Mouse (Mus musculus) CD4-positive helper T cell, adult 2 months (primary cell): ENCODE measurements around the gene Ndufs2.
"Not testable (repeated sequence)": the region's sequence is repeated elsewhere in the genome, so short reads cannot be mapped to it uniquely, and the experiment has no call there.

ENCODE experiments used
- DNase-seq: peaks from one replicate; pipeline ENCODE4 v3.0.0-alpha.2; 2012; ENCODE audit warnings: low read depth, missing footprints, low spot score

Gene Ndufs2

GRCm38 (mm10) chr1:171256095-171256818 is 5.1 kb upstream of the Ndufs2 start:
- DNase-seq = no peak

DNA sequence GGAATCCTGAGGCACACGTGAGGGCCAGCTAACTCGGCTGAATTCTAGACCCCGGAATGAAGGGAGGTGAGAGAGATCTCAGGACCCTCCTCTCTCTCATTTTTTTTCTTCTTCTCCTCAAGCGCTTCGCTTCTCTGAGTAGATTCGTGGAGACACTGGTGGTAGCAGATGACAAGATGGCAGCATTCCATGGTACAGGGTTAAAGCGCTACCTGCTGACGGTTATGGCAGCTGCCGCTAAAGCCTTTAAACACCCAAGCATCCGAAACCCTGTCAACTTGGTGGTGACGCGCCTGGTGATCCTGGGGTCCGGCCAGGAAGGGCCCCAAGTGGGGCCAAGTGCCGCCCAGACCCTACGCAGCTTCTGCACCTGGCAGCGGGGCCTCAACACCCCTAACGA is 1.2 kb upstream of the Ndufs2 start:
- DNase-seq = no peak

DNA sequence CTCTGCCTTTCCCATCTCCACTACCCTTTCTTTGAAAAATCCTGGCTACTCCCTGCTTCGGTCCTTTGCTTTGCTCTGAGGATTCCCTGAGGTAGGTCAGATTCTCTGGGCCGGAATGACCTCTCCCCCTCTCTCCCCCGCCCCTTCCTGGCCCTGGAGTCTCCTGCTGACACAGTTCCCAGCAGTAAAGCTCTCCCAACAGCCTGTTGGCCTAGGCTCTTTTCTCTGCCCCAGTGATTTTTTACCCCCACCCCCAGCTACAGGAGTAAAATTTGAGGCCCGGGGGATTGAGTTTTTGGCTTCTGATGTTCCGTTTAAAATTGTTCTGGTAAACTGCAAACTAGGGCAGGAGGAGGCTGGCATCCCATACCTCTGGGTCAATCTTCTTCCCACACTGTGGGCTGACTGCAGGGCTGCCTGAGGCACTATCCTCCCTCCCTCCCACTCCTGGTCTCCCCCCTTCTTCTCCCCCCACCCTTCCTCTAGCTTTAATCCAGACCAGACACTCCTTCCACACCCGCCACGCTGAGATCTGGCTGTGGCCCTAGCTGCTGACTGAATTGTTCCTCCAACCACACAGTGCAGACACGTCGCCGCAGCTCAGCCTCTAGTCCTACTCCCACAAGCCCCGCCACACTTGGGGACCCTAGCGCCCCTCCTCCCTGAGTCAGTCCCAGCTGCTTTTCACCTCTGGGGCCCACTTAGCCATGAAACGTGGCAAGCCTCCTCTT is 571 bp upstream of the Ndufs2 start:
- no peak for DNase-seq

- no peak for DNase-seq
Observed at GRCm38 (mm10) chr1:171249913-171250600, 1.1 kb downstream of the Ndufs2 start, which contains the start of gene Adamts4. Adamts4 (plus strand) TSS chr1:171250421.

DNA sequence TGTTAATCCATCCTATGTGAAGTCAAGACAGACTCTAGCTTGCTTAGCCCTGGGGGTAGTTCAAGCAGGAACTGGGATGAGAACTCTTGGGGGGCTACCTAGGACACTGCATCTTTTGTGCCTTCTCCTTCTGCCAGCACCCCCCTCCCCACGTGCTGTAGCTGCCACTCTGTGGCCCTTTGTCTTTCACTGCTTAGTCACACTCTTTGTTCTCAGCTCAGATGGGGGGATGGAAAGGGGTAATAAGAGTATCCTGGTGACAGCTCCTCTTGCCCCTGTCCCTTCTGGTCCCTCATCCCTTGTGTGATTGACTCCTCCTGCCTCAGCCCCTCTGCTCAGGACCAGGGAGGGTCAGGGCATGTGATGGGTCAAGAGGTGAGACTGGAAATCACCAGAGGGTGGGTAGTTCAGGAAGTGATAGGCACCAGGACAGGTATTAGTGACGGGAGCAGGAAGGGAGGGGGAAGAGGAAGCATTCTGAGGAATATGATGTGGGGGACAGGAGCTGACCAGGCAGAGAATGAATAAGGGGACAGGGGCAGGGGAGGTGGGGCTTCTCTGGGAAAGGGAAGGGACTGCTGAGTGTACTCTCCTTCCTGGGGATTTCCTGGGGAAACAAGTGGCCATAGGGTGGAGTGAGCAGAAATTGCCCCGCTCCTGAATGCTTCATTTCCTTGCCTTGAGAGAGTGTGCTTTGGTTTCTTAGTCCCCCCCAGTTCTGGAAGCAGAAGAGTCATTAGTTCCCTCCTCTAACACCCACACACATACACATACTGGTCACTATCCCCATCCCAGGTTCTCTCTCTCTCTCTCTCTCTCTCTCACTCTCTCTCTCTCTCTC is 2.6 kb downstream of the Ndufs2 start:
- no peak for DNase-seq

GRCm38 (mm10) chr1:171247916-171248315 is 3.3 kb downstream of the Ndufs2 start:
- no peak for DNase-seq

DNA sequence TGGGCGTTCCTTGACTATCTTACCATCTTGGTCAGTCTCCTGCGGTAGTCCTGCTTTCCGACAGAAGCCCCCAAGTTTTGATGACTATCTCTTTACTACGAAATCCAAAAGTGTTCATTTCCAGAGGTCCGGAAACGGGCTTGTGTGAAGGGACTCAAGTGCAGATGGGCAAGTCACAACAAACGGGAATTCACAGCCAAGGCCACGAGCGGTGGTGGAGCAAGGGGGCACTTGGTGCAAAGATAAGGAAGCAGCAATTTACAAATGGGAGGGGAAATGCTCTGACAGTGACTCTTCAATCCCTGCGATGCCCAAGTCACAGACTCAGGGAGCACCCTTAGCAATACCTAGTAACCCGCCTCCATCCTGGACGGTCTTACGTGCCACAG is 3.7 kb downstream of the Ndufs2 start:
- DNase-seq = no peak

GRCm38 (mm10) chr1:171246709-171247452 is 4.3 kb downstream of the Ndufs2 start:
- DNase-seq = peak; percentile 98

DNA sequence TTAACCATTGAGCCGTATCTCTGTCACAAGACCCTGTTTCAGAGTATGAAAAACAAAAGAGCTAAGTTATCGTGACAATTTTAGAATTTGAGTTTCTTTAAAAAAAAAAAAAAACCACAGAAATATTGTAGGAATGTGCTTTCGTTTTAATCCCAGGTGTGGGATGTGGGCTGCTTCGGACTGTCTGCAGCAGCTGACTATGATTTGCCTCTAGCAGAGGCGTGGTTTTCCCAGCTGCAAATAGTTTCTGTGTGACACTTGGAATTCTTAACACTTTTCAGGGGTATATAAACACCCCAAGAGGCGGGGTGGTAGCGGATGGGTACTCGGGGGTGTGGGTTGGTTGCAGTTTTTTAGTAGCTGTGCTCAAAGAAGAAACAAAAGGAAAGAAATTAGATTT is 5.8 kb downstream of the Ndufs2 start:
- DNase-seq = no peak

DNA sequence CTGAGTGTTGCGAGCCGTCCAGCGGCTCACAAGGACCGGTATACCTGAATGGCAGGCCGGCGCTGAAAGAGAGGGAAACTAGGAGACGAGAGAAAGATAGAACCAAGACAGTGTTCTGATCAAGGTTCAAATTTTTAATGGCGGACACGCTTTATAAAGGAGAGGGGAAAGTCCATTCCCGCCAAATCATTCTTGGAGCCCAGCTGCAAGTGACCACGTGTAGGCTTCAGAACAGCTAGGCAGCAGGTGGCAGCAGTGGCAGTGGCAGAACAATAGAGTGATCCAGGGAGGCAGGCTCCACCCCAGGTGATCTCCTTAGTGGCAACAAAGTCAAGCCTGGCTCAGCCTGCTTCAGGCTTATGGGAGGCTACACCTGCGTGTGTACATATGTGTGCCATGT is 9.2 kb downstream of the Ndufs2 start:
- not testable (repeated sequence) for DNase-seq

DNA sequence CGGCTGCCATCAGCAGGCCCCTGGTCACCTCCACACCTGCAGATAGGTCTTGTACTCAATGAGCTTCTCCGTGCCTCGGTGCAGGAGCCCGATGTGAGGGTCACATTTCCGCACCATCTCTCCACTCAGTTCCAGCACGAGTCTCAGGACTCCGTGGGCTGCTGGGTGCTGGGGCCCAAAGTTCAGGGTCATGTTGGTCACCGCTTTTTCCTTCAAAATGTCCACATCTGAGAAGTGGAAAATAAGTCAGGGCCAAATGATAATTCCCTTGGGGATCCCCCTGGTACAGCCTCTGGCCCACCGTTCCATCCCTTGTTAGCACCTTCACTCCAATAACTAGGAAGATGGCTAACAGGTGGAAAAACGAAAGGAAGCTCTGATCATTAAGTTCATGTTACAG is 10.3 kb downstream of the Ndufs2 start:
- no peak for DNase-seq

DNA sequence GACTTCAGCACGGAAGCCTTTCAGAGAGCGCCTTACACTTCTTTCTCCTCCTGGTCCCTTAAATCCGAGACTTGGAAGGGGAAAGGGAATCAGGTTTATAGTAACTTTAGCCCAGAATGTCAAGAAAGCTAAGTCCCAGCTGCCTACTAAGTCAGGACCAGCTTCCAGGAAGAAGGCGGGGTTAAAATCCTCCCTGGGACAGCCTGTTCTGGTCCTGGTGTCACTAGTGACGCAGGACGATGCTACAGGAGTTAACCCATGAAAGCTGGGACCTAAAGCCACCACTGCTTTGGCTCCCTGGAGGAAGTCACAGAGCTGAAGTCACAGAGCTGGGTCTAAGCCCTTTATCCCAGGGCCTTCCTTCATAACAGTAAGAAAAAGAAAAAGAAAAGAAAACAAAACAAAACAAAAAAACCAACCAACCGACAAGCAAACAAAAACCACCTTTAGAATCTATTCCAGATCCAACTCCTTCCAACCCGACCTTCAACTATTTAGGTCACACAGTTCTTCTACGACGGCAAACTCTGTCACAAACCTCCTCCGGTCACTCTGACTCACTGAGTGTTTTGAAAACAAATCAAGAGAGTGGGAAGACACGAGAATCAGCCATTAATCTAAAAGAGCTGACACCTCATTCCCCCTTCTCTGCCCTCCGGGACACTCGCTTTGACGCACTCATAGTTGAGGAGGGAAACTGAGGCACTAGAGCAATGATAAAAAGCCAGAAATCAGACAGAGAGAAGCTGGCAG is 11.0 kb downstream of the Ndufs2 start:
- DNase-seq = no peak

GRCm38 (mm10) chr1:171238463-171238862 is 12.7 kb downstream of the Ndufs2 start:
- DNase-seq = peak; percentile 61

DNA sequence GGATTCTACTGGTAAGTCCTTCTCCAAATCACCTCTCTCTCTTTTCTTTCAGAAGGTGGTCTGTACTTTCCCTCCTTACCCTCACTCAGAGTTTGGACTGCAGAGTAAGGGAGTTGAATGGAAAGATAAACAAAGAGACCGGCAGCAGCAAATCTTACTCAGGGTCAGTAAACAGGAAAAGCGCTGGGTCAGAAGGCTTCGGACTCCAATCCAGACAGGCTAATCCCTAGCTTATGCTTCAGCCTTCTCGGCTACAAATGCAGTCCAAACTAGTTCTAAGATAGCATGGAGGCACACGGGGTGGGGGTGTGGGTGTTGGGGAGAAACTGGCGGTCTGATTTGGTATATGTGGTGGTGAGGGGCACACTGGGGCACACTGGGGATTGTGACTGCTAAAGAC is 13.8 kb downstream of the Ndufs2 start:
- DNase-seq = no peak

GRCm38 (mm10) chr1:171235791-171236190 is 15.4 kb downstream of the Ndufs2 start:
- no peak for DNase-seq

GRCm38 (mm10) chr1:171234538-171234937 is 16.6 kb downstream of the Ndufs2 start:
- no peak for DNase-seq

- no peak for DNase-seq
Observed at GRCm38 (mm10) chr1:171234126-171234525, 17.1 kb downstream of the Ndufs2 start, which contains the start of gene Fcer1g. Fcer1g (minus strand) TSS chr1:171234365.

DNA sequence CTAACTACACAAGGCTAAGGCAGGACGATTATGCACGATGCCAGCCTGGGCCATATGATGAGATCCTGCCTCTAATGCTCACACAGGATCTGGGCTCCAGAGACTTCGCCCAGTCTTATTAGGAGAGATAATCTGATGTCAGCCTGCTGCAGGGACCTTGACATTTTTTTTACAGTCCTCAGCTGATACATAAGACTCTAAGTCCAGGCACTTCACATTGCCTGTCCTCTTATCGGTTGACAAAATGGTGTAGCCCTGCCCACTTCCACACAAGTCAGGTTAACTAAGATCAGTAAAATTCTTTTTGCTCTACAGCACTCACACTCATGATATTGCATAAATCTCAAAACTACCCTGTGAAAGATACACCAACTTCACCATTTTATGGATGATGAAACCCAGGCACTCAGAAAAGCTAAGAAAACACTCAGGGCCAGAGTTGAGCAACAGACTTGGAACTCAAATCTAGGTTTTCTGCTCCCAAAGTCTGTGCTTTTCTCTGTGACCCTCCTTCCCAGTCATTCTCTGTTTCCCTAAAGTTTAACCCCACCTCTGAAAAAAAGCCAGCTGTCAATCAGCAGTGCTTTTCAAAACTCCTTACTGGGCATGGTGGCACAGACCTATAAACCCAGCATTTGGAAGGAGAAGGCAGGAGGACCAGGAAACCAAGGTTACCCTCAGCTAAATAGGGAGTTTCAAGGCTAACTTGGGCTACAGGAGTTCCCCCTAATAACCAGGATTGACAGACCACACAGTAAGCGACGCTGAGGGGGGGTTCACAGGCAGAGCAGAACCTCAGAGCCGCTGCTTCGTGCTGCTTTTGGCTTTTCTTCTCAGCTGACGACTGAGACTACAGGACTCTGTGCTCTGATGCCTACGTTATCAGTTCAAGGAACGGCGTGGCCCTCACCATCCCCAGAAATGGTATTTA is 18.1 kb downstream of the Ndufs2 start:
- no peak for DNase-seq

DNA sequence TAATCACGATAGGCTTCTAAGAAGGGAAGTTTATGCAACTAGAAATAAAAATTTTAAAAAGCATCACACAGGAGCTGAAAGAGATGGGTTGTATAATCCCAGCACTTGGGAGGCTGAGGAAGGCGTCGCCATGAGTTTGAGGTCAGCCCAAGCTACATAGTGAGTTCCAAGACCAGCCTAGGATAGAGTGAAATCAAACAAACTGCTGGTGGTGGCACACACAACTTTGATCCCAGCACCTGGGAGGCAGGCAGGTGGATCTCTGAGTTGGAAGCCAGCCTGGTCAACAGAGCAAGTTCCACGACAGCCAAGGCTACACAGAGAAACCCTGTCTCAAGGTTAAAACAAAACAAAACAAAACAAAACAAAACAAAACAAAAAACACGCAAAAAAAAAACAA is 18.8 kb downstream of the Ndufs2 start:
- no peak for DNase-seq
